Mouse (Mus musculus) hindbrain, postnatal 0 days (tissue): ENCODE measurements around the gene Rgs2. TPM values are rescaled to one million over a fixed set of nuclear protein-coding genes. Genes with fewer than 3 reads are reported as not detected.

Experiments
- ATAC-seq: fragments of 200-750 bp; cut with Nextera tagmentation; 2 replicates; pipeline ENCODE4 v1.8.0; 2017; ENCODE audit warnings: mild to moderate bottlenecking, moderate TSS enrichment, moderate library complexity
- DNase-seq: peaks from one replicate; pipeline ENCODE4 v3.0.0-alpha.2; 2015; ENCODE audit warnings: low spot score
- H3K27ac ChIP-seq: fragments of 300-500 bp; sonication (generic); 2 replicates; pipeline ENCODE4 v1.5.1; 2014; ENCODE audit warnings: mild to moderate bottlenecking
- H3K27me3 ChIP-seq: fragments of 300-500 bp; sonication (generic); 2 replicates; pipeline ENCODE4 v1.6.1; 2014; ENCODE audit warnings: low read length, mixed read lengths; ENCODE audit not compliant: insufficient read depth
- H3K36me3 ChIP-seq: fragments of 300-500 bp; sonication (generic); 2 replicates; pipeline ENCODE4 v1.6.1; 2014; ENCODE audit warnings: low read length, mixed read lengths; ENCODE audit not compliant: insufficient read depth
- H3K4me1 ChIP-seq: fragments of 300-500 bp; sonication (generic); 2 replicates; pipeline ENCODE4 v1.6.1; 2014; ENCODE audit warnings: antibody characterized with exemption, low read length, mixed read lengths; ENCODE audit not compliant: insufficient read depth
- H3K4me2 ChIP-seq: fragments of 300-500 bp; sonication (generic); 2 replicates; pipeline ENCODE4 v1.6.1; 2014; ENCODE audit warnings: low read depth, mild to moderate bottlenecking, low read length, moderate library complexity, mixed read lengths
- H3K4me3 ChIP-seq: fragments of 300-500 bp; sonication (generic); 2 replicates; pipeline ENCODE4 v1.5.1; 2014; ENCODE audit warnings: low read length
- H3K9ac ChIP-seq: fragments of 300-500 bp; sonication (generic); replicated peaks from 2 replicates; pipeline ENCODE4 v1.6.1; 2014; ENCODE audit warnings: mild to moderate bottlenecking, low read length, moderate library complexity, mixed read lengths
- H3K9me3 ChIP-seq: fragments of 300-500 bp; sonication (generic); 2 replicates; pipeline ENCODE4 v1.6.1; 2016; ENCODE audit warnings: low read length, mixed read lengths
- CTCF ChIP-seq: IDR thresholded peaks from 2 replicates; pipeline ENCODE4 v1.5.1; 2016; ENCODE audit warnings: antibody characterized with exemption, control low read depth, low read depth
- WGBS: fragments of 180-500 bp; shearing (Covaris S2); extraction: QIAGEN DNeasy Blood & Tissue Kit; methylation state at CpG from one replicate; pipeline ENCODE4 v1.1.7; 2014; 5-methylcytosine and 5-hydroxymethylcytosine counted together
- polyA plus RNA-seq: library from polyadenylated mRNA; unstranded; fragments of >200 nt; fragmentation: Nextera tagmentation; extraction: Ambion mirVana; gene quantifications from 2 replicates; pipeline ENCODE4 v1.2.1, GENCODE M21; 2015
- total RNA-seq: library from RNA; depleted of rRNA; stranded (reverse); fragments of >200 nt; gene quantifications from 2 replicates; pipeline ENCODE4 v1.2.3, GENCODE M21; 2014; rRNA removed

Rgs2 gene
- total RNA-seq: 13.6 and 14.9 TPM in 2 replicates
- polyA plus RNA-seq: 70.7 and 71.1 TPM in 2 replicates

DNA sequence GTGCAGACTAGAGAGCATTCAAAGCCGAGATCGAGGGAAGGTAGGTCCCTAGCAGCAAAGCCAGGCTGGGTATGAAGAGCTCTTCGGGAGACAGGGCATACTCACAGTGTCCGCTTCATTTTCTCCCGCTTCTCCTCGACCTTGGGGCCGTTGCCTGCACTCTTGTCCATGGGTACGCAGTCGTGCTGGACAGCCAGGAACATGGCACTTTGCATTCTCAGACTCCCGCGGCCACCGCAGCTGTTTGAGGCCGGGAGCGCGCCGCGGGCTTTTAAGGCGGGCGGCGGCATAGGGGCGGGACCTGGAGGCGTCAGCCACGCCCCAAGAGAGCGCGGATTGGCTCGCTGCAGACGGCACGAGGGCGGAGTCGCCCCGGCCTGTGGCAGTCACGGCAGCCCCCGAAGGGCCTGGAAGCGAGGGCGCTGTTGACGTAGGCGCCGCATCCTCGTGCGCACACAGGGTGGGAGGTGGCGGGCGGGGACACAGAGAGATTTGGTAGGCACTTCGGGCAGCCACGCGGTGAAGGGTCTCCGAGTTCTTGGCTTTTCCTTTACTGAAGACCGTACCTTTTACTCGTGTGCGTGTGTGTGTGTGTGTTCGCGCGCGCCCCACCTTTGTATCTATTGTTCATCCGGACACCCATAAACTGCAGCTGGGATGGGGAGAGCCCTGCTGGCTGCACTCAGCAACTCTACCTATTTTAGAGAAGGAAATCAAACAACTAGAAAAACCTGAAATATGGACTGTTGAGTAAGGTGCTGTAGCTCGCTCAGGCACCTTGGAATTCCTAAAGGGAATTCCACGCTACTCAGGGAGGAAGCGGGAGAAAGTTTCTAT is at the start of gene Rgs2:
Gene Rgs2 (minus strand): TSS at position 258 of the 837 bp plus-strand sequence.
- WGBS: under 1% methylated on average over 57 of the region's 57 CpGs
- ATAC-seq (peak; percentile 100), DNase-seq (peak; percentile 98)
- Histone ChIP-seq H3K27me3 (no peaks in the 10 kb centered on the region), H3K4me1 (0 out of 2 replicates have a peak, but pooled peaks cover 5% of the 10 kb centered on the region), H3K4me2 (peak within 1 kb of the TSS; percentile 90), H3K27ac (peak within 1 kb of the TSS; percentile 87), H3K9ac (peak within 1 kb of the TSS; percentile 52), H3K9me3 (no peaks in the 10 kb centered on the region), H3K4me3 (peak within 1 kb of the TSS; percentile 51), H3K36me3 (no peaks in the 10 kb centered on the region)
- peak; percentile 22; the same call in 1 of the 2 replicates for TF ChIP-seq CTCF

DNA sequence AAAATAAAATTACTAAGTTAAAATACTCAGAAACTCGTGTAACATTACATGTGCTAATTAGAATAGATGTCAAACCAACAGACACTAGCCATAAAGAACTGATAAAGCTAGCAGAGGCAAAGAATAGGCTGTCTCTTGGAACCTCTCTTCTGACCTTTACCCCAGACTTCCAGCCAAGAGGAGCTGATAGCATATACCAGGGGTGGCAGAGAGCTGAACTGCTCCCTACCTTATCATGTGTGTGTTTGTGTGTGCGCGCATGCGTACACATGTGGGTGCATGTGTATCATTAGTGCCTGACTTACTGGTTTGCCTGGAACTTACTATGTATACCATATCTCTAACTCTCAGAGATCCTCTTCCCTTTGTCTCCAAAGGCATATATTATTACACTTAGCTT is 49.4 kb upstream of the Rgs2 start:
- H3K36me3 ChIP-seq: no peaks in the 10 kb centered on the region
- TF ChIP-seq CTCF: no peak
- no peak overlapping the region for H3K4me3 ChIP-seq
- ATAC-seq (no peak), DNase-seq (no peak)
- H3K27me3 ChIP-seq: no peaks in the 10 kb centered on the region
- WGBS: 81% methylated on average over 4 of the region's 4 CpGs
- H3K9me3 ChIP-seq: no peaks in the 10 kb centered on the region
- H3K27ac ChIP-seq: no peak overlapping the region
- no peak overlapping the region for H3K4me2 ChIP-seq
- no peak overlapping the region for H3K9ac ChIP-seq
- H3K4me1 ChIP-seq: no peaks in the 10 kb centered on the region

DNA sequence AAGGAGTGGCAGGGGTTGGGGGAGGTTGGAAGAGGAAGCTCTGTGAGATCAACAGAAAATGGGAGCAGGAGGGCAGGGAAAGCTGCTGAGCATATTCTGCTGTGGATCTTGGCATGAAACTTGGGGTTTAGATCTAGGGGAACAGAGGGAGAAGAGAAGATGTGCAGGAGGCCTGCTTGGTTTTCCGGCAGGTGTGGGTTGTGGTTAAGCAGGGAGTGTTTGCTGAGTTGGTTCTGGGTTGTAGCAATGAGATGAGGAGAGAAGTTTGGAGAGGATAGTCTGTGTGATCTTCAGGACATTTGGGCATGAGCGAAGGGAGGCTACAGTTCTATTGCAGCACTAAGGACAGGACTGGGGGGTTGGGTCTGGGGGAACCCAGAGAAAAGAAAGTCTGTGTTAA is 37.9 kb upstream of the Rgs2 start:
- Histone ChIP-seq H3K9ac (no peak overlapping the region), H3K4me1 (no peaks in the 10 kb centered on the region), H3K27me3 (no peaks in the 10 kb centered on the region), H3K36me3 (no peaks in the 10 kb centered on the region), H3K4me2 (no peak overlapping the region), H3K4me3 (no peak overlapping the region), H3K9me3 (no peaks in the 10 kb centered on the region), H3K27ac (no peak overlapping the region)
- TF ChIP-seq CTCF: no peak
- DNase-seq (no peak), ATAC-seq (no peak)
- 92% methylated on average over 2 of the region's 2 CpGs for WGBS

DNA sequence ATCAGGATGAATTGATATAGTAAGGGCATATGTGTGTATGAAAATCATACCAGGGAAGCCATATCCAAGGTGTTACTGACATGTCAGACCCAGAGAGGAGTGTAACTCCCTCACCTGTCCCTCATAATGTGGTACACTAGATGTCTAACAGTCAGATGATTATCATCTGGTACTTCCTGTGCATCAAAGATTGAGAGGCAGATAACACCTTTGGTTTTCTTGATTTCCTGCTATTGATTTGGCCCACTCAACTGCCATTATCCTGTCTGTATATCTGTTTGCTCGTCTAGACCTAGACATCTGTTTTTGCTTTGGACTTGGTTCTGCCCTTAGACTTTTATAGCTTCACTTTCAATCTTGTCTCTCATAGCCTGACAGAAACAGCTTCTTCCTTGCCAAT is 29.5 kb upstream of the Rgs2 start:
- no peak for DNase-seq
- TF ChIP-seq CTCF: no peak
- Histone ChIP-seq H3K27ac (no peak overlapping the region), H3K4me2 (no peak overlapping the region), H3K4me1 (no peaks in the 10 kb centered on the region), H3K36me3 (no peaks in the 10 kb centered on the region), H3K9ac (no peak overlapping the region), H3K27me3 (no peaks in the 10 kb centered on the region), H3K4me3 (no peak overlapping the region), H3K9me3 (no peaks in the 10 kb centered on the region)
- whole genome bisulfite sequencing: 81% methylated on average over 1 of the region's 1 CpGs
- no peak for ATAC-seq

DNA sequence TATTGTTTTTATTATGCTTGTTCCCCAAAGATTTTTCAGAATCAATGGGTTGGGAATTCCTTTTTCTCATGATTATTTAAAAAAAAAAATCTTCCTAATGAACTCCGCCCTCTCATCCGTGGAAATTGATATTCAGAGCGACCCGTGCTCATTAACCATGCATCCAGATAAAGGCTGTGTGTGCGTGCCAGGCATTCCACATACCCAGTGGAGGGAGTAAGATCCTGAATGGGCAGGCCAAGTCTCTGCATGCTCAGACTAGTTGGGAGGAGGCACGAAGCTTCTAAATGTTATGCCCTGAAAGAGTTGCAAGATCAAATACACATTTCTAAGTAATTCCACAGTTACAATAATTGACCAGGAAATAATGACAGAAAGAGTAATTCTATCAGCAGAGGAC is 26.5 kb upstream of the Rgs2 start:
- peak; percentile 37 for DNase-seq
- peak; percentile 73; the same call in 1 of the 2 replicates for ATAC-seq
- Histone ChIP-seq H3K4me2 (no peak overlapping the region), H3K27me3 (no peaks in the 10 kb centered on the region), H3K36me3 (no peaks in the 10 kb centered on the region), H3K9ac (no peak overlapping the region), H3K4me3 (no peak overlapping the region), H3K9me3 (no peaks in the 10 kb centered on the region), H3K27ac (no peak overlapping the region), H3K4me1 (no peaks in the 10 kb centered on the region)
- TF ChIP-seq CTCF: no peak
- 35% methylated on average over 6 of the region's 6 CpGs for WGBS

DNA sequence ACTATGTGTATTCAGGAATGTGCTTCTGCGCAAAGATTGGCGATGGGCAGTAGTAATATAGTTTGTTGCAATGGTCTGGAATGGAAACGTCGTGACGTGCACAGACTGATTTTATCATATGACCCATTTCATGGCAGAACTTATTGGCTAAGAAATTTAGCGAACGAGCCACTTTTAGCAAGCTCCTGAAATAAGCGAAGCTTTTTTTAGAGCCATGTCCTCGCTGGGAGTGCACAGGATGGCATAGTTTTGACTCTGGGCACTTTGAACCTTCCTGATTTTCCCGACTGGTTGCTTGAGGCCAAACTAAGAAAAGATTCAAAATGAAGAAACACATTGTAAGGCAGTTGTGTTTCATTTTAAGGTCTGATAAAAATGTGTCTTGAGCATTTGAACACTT is 25.7 kb upstream of the Rgs2 start:
- no peaks in the 10 kb centered on the region for H3K36me3 ChIP-seq
- no peak for ATAC-seq
- DNase-seq: no peak
- H3K9me3 ChIP-seq: no peaks in the 10 kb centered on the region
- 95% methylated on average over 10 of the region's 10 CpGs for WGBS
- H3K4me1 ChIP-seq: no peaks in the 10 kb centered on the region
- H3K4me2 ChIP-seq: no peak overlapping the region
- no peak overlapping the region for H3K4me3 ChIP-seq
- H3K9ac ChIP-seq: no peak overlapping the region
- H3K27me3 ChIP-seq: no peaks in the 10 kb centered on the region
- no peak for TF ChIP-seq CTCF
- no peak overlapping the region for H3K27ac ChIP-seq

DNA sequence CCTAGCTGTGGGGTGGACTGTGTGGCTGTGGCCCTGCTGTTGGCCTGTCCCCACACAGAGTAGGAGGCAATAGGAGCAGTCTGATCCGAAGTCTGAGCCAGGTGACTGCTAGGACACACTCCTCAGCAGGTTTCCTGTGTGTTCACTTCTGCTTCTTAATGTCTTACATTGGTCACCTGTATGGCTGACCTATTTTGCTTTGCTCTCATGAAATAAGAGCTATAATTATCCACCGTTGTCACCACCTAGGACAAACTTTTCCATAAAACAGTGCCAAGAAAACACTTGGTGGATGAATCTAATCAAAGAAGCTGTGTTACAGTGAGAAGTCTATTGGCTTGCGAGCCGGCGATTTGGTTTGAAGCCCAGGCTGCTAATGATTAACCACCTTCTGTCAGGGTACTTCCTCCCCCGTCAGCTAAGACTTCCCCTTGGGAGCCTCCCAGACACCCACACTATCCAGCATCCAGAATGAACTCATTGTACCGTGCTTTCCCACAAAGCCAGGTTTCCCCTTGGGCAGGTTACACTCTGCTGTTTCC is 14.5 kb upstream of the Rgs2 start:
- Histone ChIP-seq H3K36me3 (no peaks in the 10 kb centered on the region), H3K4me3 (no peak overlapping the region), H3K27me3 (no peaks in the 10 kb centered on the region), H3K9ac (no peak overlapping the region), H3K4me1 (no peaks in the 10 kb centered on the region), H3K27ac (no peak overlapping the region), H3K4me2 (no peak overlapping the region), H3K9me3 (no peaks in the 10 kb centered on the region)
- TF ChIP-seq CTCF: no peak
- WGBS: 48% methylated on average over 7 of the region's 7 CpGs
- DNase-seq (peak; percentile 45), ATAC-seq (no peak)
